Mouse (Mus musculus) megakaryocyte, embryonic 14.5 days (primary cell): ENCODE data around the gene Shc3. TPM values are rescaled to one million over a fixed set of nuclear protein-coding genes. Genes with fewer than 3 reads are reported as not detected.
A peak's percentile ranks its signal among the peaks of the same experiment; 100 is the strongest.

ENCODE experiments used
- H3K27me3 ChIP-seq: replicated peaks from 2 replicates; pipeline ENCODE3; 2012; ENCODE audit warnings: inconsistent platforms
- H3K36me3 ChIP-seq: replicated peaks from 2 replicates; pipeline ENCODE3; 2012; ENCODE audit warnings: low read length, inconsistent platforms, mixed read lengths
- H3K4me1 ChIP-seq: 2 replicates; pipeline ENCODE4 v1.6.1; 2012; ENCODE audit warnings: inconsistent platforms
- H3K4me3 ChIP-seq: replicated peaks from 2 replicates; pipeline ENCODE3; 2012; ENCODE audit warnings: moderate library complexity, mild to moderate bottlenecking, inconsistent platforms
- H3K9me3 ChIP-seq: 2 replicates; pipeline ENCODE4 v1.6.1; 2012; ENCODE audit warnings: inconsistent platforms
- FLI1 ChIP-seq: IDR thresholded peaks from 2 replicates; pipeline ENCODE4 v1.6.1; 2012; ENCODE audit warnings: low read length, inconsistent platforms, mixed read lengths
- GATA1 ChIP-seq: IDR thresholded peaks from 3 replicates; pipeline ENCODE4 v1.6.1; 2012; ENCODE audit warnings: mixed read lengths, low read length, inconsistent platforms, borderline replicate concordance
- polyA plus RNA-seq: library from polyadenylated mRNA; stranded (reverse); fragments of >175 nt; gene quantifications from 2 replicates; pipeline ENCODE4 v1.2.3, GENCODE M21; 2012; ENCODE audit warnings: low replicate concordance; ENCODE audit not compliant: insufficient read depth

Gene Shc3
- polyA plus RNA-seq, 1 experiment, result not detected

DNA sequence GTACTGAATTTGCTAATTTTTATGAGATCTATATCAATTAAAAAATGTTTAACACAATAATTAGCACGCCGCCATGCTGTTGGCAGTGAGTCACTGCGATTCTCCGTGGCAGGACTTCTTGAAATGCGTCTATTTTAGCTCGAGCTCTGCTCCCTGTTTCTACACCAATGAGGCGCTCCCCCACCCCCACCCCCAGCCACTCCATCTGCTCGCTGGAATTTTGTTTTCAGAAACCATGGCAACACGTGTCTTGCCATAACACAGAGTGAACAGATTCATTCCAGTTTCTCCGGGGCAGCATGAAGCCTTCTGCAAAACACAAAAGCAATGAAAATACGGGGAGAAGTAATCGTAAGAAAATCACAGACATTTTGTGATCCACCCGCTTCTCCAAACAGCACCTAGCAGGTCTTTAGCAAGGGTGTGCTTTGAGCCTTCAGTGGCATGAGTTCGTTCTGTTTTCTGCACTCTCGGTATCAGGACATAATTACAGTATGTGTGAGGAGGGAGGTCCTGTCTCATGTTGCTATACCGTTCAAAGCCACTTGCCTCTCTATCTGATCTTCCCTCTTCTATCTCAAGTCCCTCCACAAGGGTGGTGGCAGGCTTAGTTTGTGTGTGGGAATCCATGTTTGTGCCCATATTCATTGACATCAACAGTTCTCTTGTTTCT lies 34.1 kb upstream of the Shc3 start:
- no peaks in the 10 kb centered on the region for H3K9me3 ChIP-seq
- no peaks in the 10 kb centered on the region for H3K4me1 ChIP-seq
- no peaks in the 10 kb centered on the region for H3K36me3 ChIP-seq
- TF ChIP-seq GATA1 (no peak), FLI1 (no peak)
- peaks cover 15% of the 10 kb centered on the region for H3K27me3 ChIP-seq
- H3K4me3 ChIP-seq, result no peak overlapping the region

DNA sequence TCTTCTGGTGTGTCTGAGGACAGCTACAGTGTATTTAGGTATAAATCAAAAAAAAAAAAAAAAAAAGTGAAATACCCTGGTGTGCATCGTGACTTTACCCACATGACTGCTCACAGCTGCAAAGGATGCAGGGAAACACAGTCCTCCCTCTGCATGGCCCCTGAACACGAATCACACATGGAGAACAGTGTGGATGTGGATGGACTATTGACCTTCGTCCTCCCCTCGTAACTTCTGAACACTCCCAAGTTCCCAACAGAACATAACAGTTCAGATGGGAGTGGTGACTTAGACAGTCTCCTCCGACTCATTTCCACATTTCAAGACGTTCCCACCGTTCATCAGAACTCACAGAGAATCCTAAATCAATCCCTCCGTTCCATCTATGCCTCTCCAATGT lies 33.5 kb upstream of the Shc3 start:
- TF ChIP-seq FLI1, result no peak
- no peak for TF ChIP-seq GATA1
- Histone ChIP-seq H3K36me3 (no peaks in the 10 kb centered on the region), H3K27me3 (peaks cover 17% of the 10 kb centered on the region)

DNA sequence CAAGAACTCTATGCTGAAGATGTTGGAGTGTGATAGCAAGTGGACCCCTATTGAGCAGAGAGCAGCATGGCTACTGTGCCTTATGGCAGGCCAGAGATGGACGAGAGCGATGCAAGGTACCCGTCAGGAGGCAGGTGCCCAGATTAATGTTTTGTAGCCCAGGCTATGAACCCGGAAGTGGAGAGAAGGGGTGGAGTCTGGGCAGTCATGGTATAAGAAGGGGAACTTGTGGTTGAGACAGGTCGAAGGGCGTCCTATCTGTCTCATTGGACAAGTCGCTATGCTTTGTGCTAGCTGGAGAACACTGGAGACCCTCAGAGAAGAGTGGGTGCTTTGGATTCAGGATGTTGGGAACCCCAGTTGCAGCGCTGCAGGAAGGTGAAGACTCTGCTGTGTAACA lies 30.9 kb upstream of the Shc3 start:
- Histone ChIP-seq H3K36me3 (no peaks in the 10 kb centered on the region), H3K4me1 (no peaks in the 10 kb centered on the region; the same call in 1 of the 2 replicates), H3K9me3 (no peaks in the 10 kb centered on the region), H3K27me3 (peaks cover 34% of the 10 kb centered on the region), H3K4me3 (no peak overlapping the region)
- TF ChIP-seq GATA1, result no peak
- no peak for TF ChIP-seq FLI1

More for the DNA sequence above, 33.5 kb upstream of the Shc3 start:
- H3K9me3 ChIP-seq, result no peaks in the 10 kb centered on the region
- H3K4me1 ChIP-seq, result no peaks in the 10 kb centered on the region
- H3K4me3 ChIP-seq, result no peak overlapping the region

DNA sequence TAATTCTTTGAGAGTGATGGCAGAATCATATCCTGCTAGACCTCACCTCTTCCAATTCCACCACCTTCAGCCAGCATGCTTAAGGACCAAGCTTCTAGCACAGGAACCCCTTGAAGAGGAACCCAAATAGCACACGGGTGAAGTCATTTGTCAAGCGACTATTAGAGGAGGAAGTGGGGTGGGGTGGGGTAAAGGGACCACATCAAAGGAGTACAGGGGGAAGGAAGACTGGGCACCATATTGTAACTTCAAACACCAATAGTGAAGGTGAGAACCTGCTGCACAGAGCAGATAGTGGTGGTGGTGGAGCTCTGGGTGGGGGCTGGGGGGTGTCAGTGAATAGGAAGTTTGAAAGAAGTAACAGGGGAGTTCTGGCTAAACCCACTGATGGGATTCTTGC lies 28.8 kb upstream of the Shc3 start:
- no peak for TF ChIP-seq FLI1
- no peak for TF ChIP-seq GATA1
- H3K27me3 ChIP-seq, result peaks cover 43% of the 10 kb centered on the region
- no peaks in the 10 kb centered on the region for H3K36me3 ChIP-seq
- peaks cover 4% of the 10 kb centered on the region; the same call in 1 of the 2 replicates for H3K9me3 ChIP-seq
- no peak overlapping the region for H3K4me3 ChIP-seq
- peaks cover 8% of the 10 kb centered on the region for H3K4me1 ChIP-seq

DNA sequence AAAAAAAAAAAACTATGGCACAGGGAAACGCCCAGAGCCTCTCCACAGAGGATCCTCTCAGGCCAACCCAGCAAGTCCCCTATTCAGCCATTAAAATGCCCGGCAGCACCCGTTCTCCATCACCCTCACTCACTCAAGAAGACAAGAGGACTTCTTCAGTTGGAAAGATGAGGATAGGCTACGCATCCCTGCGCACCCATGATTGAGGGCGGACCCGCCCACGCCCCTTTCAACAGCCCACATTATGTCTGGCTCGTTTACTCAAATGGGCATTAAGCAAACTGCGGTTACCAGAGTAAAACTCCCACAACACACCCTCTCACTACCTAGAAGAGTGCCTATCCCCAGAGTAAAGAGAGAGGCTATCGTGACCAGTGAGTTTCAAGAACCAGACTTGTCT lies 26.2 kb upstream of the Shc3 start:
- peaks cover 4% of the 10 kb centered on the region; the same call in 1 of the 2 replicates for H3K9me3 ChIP-seq
- peaks cover 8% of the 10 kb centered on the region for H3K4me1 ChIP-seq
- no peak for TF ChIP-seq GATA1
- no peak for TF ChIP-seq FLI1
- no peaks in the 10 kb centered on the region for H3K36me3 ChIP-seq
- H3K4me3 ChIP-seq, result no peak overlapping the region
- peaks cover 40% of the 10 kb centered on the region for H3K27me3 ChIP-seq

DNA sequence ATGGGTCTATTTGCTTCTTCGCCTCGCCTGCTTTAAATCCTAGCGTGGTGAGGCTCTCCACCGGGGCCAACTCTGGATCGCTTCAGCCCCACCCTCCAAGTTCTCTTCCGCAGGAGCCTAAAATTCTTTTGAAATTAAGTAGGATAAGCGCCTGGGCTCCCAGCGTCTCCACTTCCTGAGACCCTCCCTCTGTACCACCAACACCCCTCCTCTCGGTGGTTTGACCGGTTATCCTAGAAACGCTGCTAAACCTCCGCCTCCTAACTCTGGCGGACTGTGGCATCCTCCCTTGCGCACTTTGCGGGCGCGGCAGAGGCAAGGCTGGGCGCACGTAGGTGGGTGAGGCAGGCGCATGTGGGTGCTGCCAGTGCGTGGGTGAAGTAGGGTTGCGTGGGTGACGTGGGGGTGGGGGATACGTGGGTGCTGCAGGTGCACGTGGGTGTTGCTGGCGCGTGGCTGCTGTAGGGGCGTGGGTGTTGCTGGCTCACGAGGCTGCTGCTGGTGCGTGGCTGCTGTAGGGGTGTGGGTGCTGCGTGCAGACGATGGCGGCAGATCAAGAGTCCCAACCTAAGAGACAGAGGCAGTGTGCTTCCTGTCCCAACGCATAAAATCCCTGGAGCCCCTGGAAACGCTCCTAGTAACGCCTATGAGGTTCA lies 25.6 kb upstream of the Shc3 start:
- peak overlapping the region; percentile 87 for H3K4me3 ChIP-seq
- TF ChIP-seq FLI1 (no peak), GATA1 (no peak)
- peaks cover 37% of the 10 kb centered on the region for H3K27me3 ChIP-seq
- no peaks in the 10 kb centered on the region for H3K36me3 ChIP-seq
- peaks cover 4% of the 10 kb centered on the region; the same call in 1 of the 2 replicates for H3K9me3 ChIP-seq
- H3K4me1 ChIP-seq, result peaks cover 8% of the 10 kb centered on the region

DNA sequence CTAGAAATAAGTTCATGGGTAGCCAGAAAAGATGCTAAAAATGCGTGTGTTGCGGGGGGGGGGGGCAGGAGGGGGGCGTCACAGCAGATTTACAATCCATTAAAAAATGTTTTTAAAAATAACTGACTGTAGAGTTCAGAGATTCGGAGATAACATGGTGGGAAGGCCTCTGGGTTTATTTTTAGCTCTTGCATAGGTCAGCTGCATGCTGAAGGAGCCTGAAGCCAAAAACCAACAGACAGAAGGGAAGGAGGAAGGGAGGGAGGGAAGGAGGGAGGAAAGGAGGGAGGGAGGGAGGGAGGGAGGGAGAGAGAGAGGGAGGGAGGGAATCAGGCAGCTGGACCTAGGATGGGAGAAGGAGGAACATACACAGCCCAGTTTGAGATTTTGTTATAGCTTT lies 18.8 kb upstream of the Shc3 start:
- TF ChIP-seq GATA1, result no peak
- TF ChIP-seq FLI1, result no peak
- no peaks in the 10 kb centered on the region for H3K4me1 ChIP-seq

DNA sequence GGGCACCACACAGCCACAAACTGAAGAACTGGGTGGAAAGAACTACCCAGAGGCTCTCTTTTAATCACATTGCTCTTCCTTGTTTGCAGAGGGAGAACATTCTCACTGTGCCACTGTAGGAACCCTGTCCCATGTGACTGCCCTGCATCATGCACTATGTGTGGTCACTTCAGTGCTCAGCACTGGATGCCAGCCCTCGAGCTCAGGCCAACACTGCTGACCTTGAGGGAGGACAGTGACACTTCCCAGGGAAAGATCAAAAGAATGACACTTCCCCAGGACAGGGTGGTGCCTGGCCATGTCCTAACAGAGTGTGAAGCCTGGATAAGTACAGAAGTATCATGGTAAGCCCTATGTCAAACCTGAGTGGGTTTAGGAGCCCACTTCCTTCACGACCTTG lies 13.0 kb upstream of the Shc3 start:
- TF ChIP-seq FLI1 (no peak), GATA1 (no peak)
- Histone ChIP-seq H3K4me3 (no peak overlapping the region), H3K4me1 (no peaks in the 10 kb centered on the region), H3K27me3 (peaks cover 34% of the 10 kb centered on the region), H3K9me3 (peaks cover 12% of the 10 kb centered on the region; the same call in 1 of the 2 replicates), H3K36me3 (no peaks in the 10 kb centered on the region)

More for the DNA sequence above, 18.8 kb upstream of the Shc3 start:
- Histone ChIP-seq H3K9me3 (peaks cover 12% of the 10 kb centered on the region; the same call in 1 of the 2 replicates), H3K4me3 (no peak overlapping the region), H3K36me3 (no peaks in the 10 kb centered on the region), H3K27me3 (peaks cover 5% of the 10 kb centered on the region)

DNA sequence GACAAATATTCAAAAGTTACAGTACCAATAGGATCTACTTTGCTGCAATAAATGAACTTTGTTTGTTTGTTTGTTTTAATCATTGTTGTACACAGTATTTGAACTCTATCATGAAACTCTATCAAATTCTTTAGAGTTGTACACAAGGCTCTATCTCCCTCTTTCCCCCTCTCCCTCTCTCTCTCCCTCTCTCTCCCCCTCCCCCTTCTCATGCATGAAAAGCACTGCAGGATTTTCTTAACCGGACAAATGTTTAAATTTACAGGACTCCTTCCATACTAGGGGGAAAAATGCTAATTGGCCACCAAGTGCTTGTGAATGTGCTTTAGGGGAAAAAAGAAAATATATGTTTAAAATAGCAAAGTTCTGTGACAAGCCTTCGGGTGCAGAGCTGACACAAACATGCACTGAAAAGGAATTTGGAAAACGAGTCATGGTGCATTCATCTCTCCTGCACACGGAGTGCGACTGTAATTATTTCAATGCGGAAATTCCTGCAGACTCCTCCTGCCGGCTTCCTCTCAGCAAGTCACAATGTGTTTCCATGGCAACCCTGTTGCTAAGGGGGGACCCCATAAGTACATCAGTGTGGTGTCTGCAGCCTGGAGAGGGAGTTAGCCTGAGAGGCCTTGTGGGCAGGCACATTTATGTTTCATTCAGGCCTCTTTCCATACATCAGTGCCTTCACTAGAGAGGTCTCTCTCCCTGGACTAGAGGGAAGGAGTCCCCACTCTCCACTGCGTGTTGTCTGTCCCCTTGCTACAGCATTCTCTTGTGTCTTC lies 11.2 kb upstream of the Shc3 start:
- H3K27me3 ChIP-seq, result peaks cover 34% of the 10 kb centered on the region
- H3K4me3 ChIP-seq, result no peak overlapping the region
- peaks cover 4% of the 10 kb centered on the region; the same call in 1 of the 2 replicates for H3K9me3 ChIP-seq
- H3K36me3 ChIP-seq, result no peaks in the 10 kb centered on the region
- no peak for TF ChIP-seq FLI1
- H3K4me1 ChIP-seq, result no peaks in the 10 kb centered on the region
